Mouse (Mus musculus) embryonic stem cell, embryonic (primary cell): ENCODE measurements at regions not wholly inside any gene's neighbourhood (a gene's known extent, or its start where the extent isn't known, plus 50 kb on each side); places are given as distances from the start of the nearest gene placed in this dataset.

Experiments used
- CTCF ChIA-PET, 4 experiments: fragments of 300-600 bp in 2 of 4; fragments of 350-600 bp in 2 of 4; sonication (Branson Sonifier 250); formaldehyde crosslinking; loops; one replicate each; lab custom pipeline; 2022; ENCODE audit warnings: inconsistent platforms in 2 of 4; lab: Charles Lee
- POLR2A ChIA-PET, 4 experiments: fragments of 300-600 bp in 2 of 4; fragments of 350-600 bp in 2 of 4; sonication (Branson Sonifier 250); formaldehyde crosslinking; loops; one replicate each; lab custom pipeline; 2022; ENCODE audit warnings: antibody characterized with exemption in 4 of 4, inconsistent platforms in 1 of 4; lab: Charles Lee

- ChIA-PET CTCF (no interaction called here), POLR2A (no interaction called here)
Measured at GRCm38 (mm10) chr2:78804931-78805330, 63.0 kb upstream of the Ube2e3 start.

- ChIA-PET POLR2A (no interaction called here), CTCF (no interaction called here)
Measured at GRCm38 (mm10) chr2:78803543-78803942, 64.4 kb upstream of the Ube2e3 start.

- POLR2A ChIA-PET, result no interaction called here
- CTCF ChIA-PET, result no interaction called here
Measured at GRCm38 (mm10) chr2:78795446-78795845, 72.5 kb upstream of the Ube2e3 start.

GRCm38 (mm10) chr2:78794734-78795133, 73.2 kb upstream of the Ube2e3 start:
- POLR2A ChIA-PET, result no interaction called here
- CTCF ChIA-PET, result no interaction called here

- CTCF ChIA-PET, result no interaction called here
- POLR2A ChIA-PET, result no interaction called here
Measured at GRCm38 (mm10) chr2:78789124-78789523, 78.8 kb upstream of the Ube2e3 start.

- ChIA-PET POLR2A (no interaction called here), CTCF (no interaction called here)
Measured at GRCm38 (mm10) chr2:78788222-78788621, 79.7 kb upstream of the Ube2e3 start.

GRCm38 (mm10) chr2:78779949-78780348, 88.0 kb upstream of the Ube2e3 start:
- POLR2A ChIA-PET, result no interaction called here
- CTCF ChIA-PET, result no interaction called here

GRCm38 (mm10) chr2:78777589-78777988, 90.3 kb upstream of the Ube2e3 start:
- POLR2A ChIA-PET, result no interaction called here
- CTCF ChIA-PET, result no interaction called here

GRCm38 (mm10) chr2:78754362-78754761, 113.6 kb upstream of the Ube2e3 start:
- ChIA-PET POLR2A (interaction anchor here in 1 of 4 experiments (0.6 kb wide), 1 partner anchor 47 kb away, joined by 4 read pairs; no protein-coding TSS in a partner anchor), CTCF (no interaction called here)

- POLR2A ChIA-PET, result interaction anchor here in 1 of 4 experiments (0.6 kb wide), 1 partner anchor 47 kb away, joined by 4 read pairs; no protein-coding TSS in a partner anchor
- CTCF ChIA-PET, result no interaction called here
Measured at GRCm38 (mm10) chr2:78753918-78754317, 114.0 kb upstream of the Ube2e3 start.

- ChIA-PET CTCF (no interaction called here), POLR2A (no interaction called here)
Measured at GRCm38 (mm10) chr2:78730161-78730560, 137.8 kb upstream of the Ube2e3 start.

- POLR2A ChIA-PET, result no interaction called here
Measured at GRCm38 (mm10) chr2:78726060-78726459, 141.9 kb upstream of the Ube2e3 start.

GRCm38 (mm10) chr2:78724416-78724815, 143.5 kb upstream of the Ube2e3 start:
- CTCF ChIA-PET, result no interaction called here
- POLR2A ChIA-PET, result no interaction called here

More at GRCm38 (mm10) chr2:78726060-78726459, 141.9 kb upstream of the Ube2e3 start:
- CTCF ChIA-PET, result no interaction called here

- ChIA-PET CTCF (no interaction called here), POLR2A (no interaction called here)
Measured at GRCm38 (mm10) chr2:78723423-78723822, 144.5 kb upstream of the Ube2e3 start.

GRCm38 (mm10) chr2:78722739-78723138, 145.2 kb upstream of the Ube2e3 start:
- ChIA-PET CTCF (interaction anchor here in 1 of 4 experiments (0.6 kb wide), 1 partner anchor 251 kb away, joined by 3 read pairs; no protein-coding TSS in a partner anchor), POLR2A (interaction anchor here in 1 of 4 experiments (0.5 kb wide), 1 partner anchor 1321 kb away, joined by 3 read pairs; no protein-coding TSS in a partner anchor)

- ChIA-PET POLR2A (interaction anchor here in 1 of 4 experiments (0.6 kb wide), 1 partner anchor 454 kb away, joined by 3 read pairs; no protein-coding TSS in a partner anchor), CTCF (no interaction called here)
Measured at GRCm38 (mm10) chr2:78718550-78718949, 149.4 kb upstream of the Ube2e3 start.

GRCm38 (mm10) chr2:78716157-78716798, 151.6 kb upstream of the Ube2e3 start:
- POLR2A ChIA-PET, result no interaction called here
- CTCF ChIA-PET, result no interaction called here

- POLR2A ChIA-PET, result no interaction called here
- CTCF ChIA-PET, result no interaction called here
Measured at GRCm38 (mm10) chr2:78694851-78695250, 173.1 kb upstream of the Ube2e3 start.

- ChIA-PET CTCF (no interaction called here), POLR2A (no interaction called here)
Measured at GRCm38 (mm10) chr2:78656668-78657067, 211.3 kb upstream of the Ube2e3 start.

- CTCF ChIA-PET, result no interaction called here
- POLR2A ChIA-PET, result interaction anchor here in 1 of 4 experiments (0.6 kb wide), 1 partner anchor 1113 kb away, joined by 3 read pairs; no protein-coding TSS in a partner anchor
Measured at GRCm38 (mm10) chr2:78655156-78655855, 212.6 kb upstream of the Ube2e3 start.

GRCm38 (mm10) chr2:78651549-78651948, 216.4 kb upstream of the Ube2e3 start:
- POLR2A ChIA-PET, result no interaction called here
- CTCF ChIA-PET, result no interaction called here
